Mouse (Mus musculus): ENCODE results near the gene Arl8a.
"Not testable (repeated sequence)": the region's sequence is repeated elsewhere in the genome, so short reads cannot be mapped to it uniquely, and the experiment has no call there.

Gene Arl8a

DNA sequence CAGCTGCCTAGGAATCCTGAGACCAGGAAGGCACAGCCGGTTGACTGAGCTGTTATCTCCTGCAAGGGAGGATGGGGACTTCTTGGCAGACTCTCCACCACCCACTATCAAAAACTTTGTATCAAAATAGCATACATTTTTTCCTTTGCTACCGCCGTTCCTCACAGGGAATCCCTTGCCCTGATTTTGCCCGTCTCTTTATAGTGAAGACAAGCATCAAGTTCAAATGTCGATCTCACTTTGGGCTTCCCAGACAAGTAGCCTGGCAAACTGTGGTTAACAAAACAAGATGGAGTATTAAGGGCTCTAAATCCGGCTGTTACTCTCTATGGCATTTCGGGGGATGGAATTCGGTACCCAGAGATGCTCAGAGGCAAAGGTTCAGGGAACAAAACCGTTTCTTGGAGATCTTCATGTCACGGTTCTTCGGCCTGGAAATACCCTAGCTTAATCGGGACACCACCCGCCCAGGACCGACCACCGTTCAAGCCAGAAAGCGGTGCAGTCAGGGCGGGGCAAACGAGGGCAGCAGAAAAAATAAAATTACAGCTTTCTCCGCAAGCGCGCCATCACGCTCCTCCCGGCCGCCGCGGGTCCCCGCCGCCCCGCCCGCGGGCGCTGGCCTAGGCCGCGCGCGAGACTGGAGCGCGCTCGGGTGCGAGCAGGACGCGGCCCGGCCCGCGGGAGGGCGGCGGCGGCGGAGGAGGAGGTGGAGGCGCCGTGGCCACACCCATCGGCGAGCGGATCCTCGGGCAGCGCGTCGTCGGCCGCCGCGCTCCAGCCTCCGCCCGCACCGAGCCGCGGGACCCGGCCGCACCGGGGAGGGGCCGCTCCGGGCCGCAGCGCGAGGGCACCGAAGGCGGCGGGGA, at the start of gene Arl8a:
Arl8a (plus strand) TSS at position 748 of the 869 bp plus-strand sequence.
- DNase-seq (ENCODE audit: extremely low read depth, low read depth, low spot score): no peak

DNA sequence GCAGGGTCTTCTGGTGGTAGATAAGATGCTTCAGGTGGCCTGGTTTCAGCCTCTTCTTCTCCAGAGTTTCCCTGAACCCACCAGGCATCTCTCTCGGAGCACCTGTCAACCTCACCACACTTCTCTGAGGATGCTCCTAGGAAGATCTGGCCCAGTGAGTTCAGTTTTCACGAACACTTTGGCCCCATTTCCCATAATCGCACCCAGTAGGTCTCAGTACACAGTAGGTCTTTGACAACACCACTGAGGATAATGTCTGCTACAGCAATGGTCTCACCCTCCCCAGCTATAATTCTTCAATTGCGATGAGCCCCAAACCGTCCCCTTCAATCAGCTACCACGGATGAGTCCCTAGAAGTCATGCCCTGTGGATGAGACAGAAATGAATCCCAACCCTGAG, 49.2 kb upstream of the Arl8a start:
- no peak for DNase-seq (ENCODE audit: extremely low read depth, low read depth, low spot score)

DNA sequence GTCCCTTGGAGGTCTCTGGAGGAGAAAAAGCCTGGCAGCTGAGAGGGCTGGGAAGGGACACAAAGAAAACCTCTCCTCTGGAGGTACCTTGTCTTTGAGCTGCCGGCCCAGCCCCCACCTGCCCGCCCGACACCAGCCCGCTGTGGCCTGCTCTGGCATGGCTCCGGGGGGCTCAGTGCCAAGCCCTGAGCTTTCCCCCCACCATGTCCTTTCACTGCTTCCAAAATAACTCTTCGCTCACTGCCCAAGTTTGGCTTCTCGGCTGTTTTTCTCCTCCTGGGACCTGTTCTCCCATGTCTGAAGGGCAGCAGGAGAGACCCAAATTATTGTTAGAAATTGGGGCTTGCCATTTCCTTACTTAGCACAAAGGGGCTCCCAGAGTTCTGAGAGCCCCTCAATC, 48.2 kb upstream of the Arl8a start:
- DNase-seq (ENCODE audit: extremely low read depth, low read depth, low spot score): no peak

DNA sequence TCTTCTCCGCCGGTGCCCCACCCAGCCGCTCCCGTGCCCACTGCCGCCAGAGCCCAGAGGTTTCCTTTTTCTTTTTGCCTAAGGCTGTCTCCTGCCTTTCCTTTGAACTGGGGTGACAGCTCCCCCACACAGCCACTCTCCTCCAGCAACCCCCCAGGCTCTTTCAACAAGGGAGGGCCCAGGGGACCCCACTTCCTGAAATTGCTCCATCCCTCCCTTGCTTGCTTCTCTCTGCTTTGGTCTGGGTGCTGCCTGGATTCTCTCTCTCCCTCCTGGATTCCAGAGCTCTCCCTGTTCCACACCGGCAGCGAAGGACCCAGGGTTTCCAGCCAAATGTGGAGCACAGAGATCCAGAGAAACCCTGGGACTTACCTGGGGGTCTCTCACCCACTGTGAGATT, 46.2 kb upstream of the Arl8a start:
- DNase-seq (ENCODE audit: extremely low read depth, low read depth, low spot score): no peak

DNA sequence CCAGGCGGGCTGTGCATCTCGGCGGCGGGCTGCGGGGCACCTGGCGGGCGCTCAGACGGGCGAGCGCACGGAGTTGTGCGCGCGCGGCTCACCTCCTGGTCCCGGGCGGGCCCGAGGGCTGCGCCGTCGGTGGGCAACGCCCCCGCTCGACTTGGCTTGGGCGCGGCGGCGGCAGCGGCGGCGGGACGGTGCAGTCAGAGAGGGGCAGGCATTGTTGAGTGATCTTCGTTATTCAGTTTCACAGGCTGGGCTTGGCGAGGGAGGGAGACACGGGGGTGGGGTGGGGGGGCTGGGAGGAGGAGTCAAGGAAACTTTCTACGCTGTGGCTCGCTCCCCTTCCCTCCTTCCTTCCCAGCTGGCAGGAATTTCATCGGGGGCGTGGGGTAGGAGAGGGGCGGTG, 41.5 kb upstream of the Arl8a start, which contains the start of gene Lgr6:
Lgr6 (minus strand) TSS at position 153 of the 400 bp plus-strand sequence.
- DNase-seq (ENCODE audit: extremely low read depth, low read depth, low spot score): no peak

DNA sequence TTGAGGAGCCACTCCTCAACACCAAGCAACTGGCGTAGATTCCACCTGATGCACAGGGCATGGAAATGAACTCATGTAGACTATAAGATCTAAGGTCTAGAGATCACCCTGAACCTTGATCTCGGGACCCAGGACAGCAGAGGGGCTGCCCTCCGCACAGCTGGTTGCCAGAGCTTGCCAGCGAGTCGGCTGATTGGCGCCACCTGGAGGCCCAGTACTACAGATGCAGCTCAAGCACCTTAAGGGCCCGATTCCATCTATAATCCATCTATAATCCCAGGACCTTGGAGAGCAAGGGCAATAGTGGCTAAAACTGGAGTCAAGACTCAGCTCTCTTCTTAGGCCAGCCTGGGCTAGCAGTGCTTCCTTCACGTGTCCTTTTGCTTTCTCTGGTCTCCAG, 40.7 kb upstream of the Arl8a start:
- DNase-seq (ENCODE audit: extremely low read depth, low read depth, low spot score): no peak

DNA sequence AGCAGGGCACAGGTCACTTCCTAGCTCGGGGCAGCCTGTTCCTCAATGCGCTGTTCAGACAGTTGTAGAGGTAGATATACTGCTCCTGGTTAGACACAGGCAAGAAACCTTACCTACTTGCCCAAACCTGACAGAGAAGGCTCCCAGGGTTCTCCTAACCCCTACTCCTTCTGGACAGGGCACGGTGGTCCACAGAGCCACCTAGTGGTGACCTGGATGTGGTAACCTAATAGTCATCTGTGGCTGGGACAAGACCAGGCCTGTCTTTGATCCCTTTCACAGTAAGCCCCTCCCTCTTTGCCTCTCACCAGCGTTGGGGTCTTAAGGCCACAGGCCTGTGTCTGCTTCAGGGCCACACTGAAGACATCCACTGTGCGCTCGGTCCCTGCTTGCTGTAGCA, 38.0 kb upstream of the Arl8a start:
- DNase-seq (ENCODE audit: extremely low read depth, low read depth, low spot score): no peak

DNA sequence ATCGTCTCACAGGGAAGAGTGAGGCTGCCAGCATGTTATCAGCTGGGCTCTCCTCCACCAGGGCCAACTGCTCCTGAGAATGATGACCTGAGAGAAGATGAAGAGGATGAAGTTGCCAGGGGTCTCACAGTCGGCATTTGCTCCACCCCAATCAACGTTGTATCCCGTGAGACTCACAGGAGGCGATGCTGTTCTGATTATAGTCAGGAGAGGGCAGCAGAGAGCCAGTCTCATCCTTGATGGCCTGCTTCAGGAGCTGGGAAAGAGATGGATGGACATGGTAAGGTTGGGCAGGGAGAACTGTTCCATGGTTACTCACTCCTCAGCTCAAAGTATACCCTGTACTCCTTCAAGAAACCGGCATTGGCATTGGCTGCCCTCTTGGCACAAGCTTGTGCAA, 36.5 kb upstream of the Arl8a start:
- no peak for DNase-seq (ENCODE audit: extremely low read depth, low read depth, low spot score)

DNA sequence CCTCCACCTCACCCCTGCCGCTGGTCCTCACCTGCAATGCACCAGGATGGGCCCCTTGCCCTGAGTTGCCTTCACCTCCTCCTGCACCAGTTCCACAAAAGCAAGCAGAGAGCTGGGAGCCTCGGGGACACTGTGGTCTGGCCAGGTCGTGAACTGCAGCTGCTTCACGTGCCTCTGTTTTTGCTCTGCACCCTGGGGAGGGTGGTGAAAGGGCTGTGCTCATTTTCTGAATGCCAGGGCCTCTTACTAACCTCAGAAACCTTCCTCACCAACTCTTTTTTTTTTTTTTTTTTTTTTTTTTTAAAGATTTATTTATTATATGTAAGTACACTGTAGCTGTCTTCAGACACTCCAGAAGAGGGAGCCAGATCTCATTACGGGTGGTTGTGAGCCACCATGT, 35.4 kb upstream of the Arl8a start:
- DNase-seq (ENCODE audit: extremely low read depth, low read depth, low spot score): not testable (repeated sequence)

DNA sequence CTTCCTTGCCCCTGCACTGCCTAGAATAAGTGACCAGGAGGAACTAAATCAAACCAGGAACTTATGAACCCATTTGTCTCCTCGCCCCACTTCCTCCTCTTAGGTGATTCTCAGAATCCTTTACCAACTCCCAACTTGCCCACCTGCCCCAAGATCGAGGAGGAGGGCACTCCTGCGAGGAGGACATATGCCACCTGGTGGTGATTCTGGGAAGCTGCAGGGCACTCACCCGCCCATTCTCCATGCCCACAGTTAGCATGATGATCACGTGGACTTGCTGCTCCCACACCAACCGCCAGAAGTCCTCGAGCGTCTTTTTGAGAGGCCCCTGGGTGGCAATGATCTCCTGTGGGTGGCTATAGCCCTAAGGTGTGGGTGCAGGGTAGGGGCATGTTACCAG, 34.0 kb upstream of the Arl8a start:
- DNase-seq (ENCODE audit: extremely low read depth, low read depth, low spot score): no peak

DNA sequence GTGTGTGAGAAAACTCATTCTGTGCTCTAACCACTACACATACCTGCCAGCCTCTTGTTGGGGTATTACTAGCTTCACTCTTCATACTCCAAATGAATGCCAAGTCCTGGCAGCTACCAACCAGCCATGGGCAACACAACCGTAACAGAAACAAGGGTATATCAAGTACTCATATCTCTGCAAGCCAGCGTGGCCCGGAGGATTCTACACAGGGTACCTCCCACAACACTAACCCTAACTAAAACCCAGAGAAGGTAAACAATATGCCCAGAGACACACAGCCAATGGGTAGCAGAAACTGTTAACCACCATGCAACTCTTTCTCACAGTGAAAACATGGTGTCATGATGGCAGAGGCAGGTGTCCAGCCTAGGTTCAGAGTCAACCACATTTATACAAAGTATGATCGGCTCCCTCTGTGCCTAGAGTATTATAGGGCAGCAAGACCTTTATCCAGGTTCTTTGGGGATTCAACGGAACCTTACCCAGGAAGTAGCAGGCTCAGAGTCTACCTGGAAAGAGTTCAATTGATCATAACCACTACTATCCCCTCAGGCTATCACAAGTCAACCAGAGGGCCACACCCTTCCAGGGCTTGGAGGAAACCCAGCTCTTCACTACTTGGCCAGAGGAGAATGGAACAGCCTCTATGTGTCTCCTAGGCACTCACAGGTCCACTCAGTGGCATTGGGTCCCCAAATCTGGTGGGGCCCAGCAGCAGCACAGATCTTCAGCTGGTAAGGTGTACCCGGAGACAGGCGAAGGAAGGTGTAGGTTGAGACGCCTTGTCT, 21.9 kb upstream of the Arl8a start:
- no peak for DNase-seq (ENCODE audit: extremely low read depth, low read depth, low spot score)

DNA sequence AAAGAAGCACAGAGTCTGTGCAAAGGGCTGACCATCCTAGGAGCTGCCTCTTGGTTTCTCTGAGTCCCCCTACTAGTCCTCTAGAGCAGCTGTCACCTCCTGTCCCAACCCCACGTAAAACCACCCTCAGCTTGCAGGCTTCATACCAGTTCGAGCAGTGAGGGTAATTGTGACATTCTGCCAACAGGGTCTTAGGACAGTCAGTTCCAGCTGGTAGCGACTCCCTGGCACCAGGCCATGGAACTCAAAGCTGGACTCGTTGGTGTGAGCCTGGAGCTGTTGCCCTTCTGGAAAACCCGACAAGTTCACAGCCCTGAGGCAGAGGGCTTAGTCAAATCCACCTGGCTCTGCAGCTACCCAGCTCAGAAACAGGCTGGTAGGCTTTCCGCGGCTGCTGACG, 20.6 kb upstream of the Arl8a start:
- DNase-seq (ENCODE audit: extremely low read depth, low read depth, low spot score): peak; percentile 36

DNA sequence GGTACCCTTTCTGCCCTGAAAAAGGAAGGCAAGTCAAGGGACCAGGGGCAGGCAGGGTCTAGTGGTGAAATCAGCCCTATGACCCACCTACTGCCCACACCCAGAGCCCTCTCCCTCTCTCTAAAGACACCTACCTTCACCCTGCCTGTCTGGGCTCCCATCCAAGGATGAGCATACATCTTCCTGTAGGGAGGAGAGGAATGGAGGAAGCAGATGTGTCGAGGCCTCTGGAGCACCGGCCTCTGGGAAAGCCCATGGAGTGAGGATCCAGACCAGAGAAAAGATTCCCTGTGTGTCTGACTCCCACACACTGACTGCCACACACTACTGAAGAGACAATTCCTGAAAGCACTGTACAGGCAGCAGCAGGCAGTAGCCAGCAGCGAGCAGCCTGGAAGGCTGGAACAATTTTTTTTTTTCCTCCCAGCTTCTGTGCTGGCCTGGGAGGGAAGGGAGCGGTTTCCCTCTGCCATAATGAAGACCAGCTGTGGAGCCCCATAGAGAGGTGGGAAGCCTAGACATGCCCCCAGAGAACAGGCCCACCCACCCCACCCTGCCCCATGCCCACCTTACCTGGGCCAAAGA, 20.1 kb upstream of the Arl8a start:
- no peak for DNase-seq (ENCODE audit: extremely low read depth, low read depth, low spot score)

DNA sequence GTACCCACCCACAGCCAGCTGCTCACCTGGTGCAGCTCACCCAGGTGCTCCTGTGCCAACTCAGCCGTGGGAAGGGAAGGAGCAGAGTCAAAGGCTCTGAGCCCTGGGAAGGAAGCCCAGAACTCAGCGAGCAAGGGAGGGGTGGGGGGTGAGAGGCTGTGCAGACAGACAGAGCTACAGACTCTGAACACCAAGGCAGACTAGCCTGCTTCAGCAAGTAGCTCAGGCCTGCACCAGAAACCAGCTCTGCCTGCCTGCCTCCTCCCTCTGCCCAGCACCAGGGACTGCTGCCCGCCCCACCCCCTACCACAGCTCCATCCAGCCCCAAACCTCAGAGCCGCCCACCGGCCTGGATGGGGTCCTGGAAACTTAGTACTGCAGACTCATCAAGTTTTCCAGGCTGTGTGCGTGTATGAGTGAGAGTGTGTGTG, 18.6 kb upstream of the Arl8a start:
- no peak for DNase-seq (ENCODE audit: extremely low read depth, low read depth, low spot score)

DNA sequence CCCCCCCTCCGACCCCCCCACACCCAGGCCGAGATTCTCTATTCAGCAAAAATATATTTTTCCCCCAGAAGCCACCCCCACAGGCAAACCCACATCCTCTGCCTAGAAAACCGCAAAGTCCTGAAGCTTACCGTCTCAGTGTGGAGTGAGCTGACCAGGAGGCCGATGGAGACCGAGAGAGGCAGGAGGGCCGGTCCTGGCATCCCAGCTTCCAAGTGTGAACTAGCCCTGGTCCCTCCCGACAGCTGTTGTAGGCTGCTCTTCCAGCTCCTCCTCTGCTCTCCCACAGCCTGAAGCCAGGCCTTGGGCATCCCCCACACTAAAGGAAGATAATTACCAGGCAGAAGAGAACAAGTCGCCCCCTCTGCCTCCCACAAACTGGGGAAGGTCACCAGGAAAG, 17.6 kb upstream of the Arl8a start:
- DNase-seq (ENCODE audit: extremely low read depth, low read depth, low spot score): no peak

DNA sequence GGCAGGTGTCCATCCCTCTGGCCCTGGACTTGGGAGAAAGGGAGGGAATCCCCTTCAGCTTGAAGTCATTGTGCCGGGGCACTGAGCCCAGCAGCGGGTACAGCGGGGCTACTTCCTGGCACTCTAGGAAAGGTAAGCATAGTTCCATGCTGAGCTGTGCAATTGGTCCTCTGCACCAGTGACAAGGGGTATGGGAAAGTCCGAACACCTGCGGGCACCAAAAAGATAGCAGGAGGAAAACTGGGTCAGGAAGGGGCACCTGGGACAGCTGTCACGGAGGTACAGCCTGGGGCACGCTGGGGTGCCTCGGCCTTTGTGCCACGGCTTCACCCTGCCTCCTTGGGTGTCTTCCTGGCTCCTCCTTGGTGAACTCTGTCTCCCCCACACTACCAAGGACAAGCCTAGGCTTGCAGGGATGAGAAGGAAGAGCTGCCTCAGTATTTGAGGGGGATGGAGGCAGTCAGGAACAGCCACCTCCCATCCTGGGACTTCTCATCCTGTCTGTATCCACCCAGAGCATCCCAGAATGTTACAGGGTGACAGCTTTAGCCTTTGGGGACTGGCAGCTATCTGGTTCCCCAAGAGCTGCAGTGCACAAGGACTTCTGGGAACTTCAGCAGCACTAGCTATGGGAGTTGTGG, 17.0 kb upstream of the Arl8a start:
- no peak for DNase-seq (ENCODE audit: extremely low read depth, low read depth, low spot score)

DNA sequence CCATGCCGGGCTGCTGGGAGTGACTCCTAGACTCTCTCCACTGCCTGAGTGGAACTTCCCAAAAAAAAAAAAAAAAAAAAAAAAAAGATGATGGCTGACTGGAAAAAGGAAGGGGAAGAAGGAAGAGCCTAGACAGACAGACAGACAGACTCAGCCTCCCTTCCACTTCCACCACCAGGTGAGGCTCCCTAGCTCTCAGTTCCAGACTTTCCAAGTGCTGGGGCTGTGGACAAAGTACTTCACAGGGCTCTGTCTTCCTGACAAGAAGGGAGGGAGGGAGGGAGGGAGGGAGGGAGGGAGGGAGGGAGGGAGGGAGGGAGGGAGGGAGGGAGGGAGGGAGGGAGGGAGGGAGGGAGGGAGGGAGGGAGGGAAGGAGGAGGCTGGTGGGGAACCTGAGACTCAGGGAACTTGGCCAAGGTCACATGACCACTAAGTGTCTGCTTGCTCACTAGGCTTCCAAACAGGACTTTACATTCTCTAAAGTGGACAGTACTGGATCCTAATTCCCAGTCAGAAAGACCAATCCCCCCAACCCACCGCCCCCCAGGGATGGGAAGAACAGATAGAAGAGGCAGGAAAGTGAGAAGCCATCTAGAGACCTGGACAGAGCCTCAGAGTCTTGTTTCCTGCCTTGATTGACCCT, 16.1 kb upstream of the Arl8a start:
- DNase-seq (ENCODE audit: extremely low read depth, low read depth, low spot score): no peak

DNA sequence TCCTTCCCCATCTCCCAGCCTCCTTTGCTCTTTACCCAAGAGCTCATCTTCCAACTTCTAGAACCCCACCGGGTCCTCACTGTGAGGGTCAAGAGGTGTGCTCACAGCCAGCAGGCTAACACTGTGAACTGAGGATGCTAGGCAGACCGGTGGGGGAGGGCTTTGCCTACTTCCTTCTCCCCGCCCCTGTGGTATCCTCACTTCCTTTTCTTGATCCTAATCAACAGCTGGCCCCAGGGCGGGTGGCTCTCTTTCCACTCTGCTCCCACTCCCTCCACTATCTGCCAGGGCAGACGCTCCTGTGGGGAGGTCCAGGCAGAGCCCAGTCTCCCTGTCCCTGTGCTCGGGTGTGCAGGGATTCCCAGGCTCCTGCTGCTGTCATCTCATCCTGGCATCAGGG, 15.6 kb upstream of the Arl8a start:
- DNase-seq (ENCODE audit: extremely low read depth, low read depth, low spot score): no peak

DNA sequence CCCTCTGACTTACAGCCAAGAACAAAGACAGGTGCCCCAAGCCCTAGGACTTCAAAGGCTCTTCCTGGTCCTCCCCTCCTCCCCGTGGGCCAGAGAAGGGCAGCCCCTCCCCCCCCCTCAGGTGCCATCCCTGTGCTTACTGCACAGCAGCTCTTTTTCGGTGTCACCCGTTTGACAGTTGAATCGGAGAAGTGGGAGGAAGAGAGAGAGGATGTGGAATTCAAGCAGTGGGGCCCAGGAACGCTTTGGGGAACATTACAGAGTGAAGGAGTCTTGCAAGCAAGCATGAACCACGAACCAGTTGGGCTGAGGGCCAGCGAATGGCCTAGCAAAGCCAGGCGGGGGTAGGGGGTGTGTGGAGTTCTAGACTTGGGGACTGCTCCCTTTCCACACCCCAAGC, 15.1 kb upstream of the Arl8a start:
- DNase-seq (ENCODE audit: extremely low read depth, low read depth, low spot score): no peak

DNA sequence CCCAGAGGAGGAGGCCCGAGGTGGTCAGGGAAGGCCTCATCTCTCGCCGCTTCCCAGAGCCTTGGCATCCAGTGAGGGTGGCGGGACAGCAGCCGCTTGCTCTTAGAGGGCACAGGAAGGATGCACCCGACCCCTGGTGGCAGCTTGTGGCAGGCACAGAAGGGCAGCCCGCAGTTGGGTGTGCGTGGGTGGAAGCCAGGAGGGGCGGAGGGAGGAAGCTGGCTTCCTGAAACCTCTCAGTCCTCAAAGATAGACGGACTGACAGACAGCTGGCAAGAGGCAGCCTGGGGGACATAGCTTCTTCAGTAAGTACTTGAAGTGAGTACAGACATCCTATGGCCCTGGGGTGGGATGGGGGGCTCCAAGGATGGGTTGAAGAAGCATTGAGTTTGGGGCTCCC, 14.2 kb upstream of the Arl8a start, which contains the start of gene Ptpn7:
Ptpn7 (plus strand) TSS at position 228 of the 400 bp plus-strand sequence.
- no peak for DNase-seq (ENCODE audit: extremely low read depth, low read depth, low spot score)

DNA sequence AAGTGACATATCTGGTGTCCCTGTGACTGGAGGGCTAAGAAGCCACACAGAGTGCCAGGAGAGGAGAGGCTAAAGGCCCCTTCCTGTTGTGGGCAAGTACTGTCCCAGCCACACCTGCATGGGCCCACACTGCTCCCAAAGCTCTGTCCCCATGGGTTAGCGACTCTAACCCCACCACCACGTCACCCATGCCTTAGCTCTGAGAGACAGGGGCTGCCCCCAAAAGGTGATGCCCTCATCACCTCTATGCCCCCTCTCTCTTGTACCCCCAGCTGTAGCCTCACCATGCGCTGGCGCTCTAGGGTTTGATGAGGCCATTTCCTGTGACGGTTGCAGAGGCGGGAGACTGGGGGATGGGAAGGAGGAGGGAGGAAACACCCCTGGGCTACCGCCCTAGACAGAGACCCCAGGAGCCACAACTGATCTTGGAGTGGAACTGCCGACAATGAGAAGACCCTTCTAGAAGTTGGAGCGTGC, 13.7 kb upstream of the Arl8a start:
- no peak for DNase-seq (ENCODE audit: extremely low read depth, low read depth, low spot score)

Measured in fat pad, adult 2 months (tissue).